Mouse (Mus musculus): ENCODE data around the gene Bmp7.

Gene Bmp7

DNA sequence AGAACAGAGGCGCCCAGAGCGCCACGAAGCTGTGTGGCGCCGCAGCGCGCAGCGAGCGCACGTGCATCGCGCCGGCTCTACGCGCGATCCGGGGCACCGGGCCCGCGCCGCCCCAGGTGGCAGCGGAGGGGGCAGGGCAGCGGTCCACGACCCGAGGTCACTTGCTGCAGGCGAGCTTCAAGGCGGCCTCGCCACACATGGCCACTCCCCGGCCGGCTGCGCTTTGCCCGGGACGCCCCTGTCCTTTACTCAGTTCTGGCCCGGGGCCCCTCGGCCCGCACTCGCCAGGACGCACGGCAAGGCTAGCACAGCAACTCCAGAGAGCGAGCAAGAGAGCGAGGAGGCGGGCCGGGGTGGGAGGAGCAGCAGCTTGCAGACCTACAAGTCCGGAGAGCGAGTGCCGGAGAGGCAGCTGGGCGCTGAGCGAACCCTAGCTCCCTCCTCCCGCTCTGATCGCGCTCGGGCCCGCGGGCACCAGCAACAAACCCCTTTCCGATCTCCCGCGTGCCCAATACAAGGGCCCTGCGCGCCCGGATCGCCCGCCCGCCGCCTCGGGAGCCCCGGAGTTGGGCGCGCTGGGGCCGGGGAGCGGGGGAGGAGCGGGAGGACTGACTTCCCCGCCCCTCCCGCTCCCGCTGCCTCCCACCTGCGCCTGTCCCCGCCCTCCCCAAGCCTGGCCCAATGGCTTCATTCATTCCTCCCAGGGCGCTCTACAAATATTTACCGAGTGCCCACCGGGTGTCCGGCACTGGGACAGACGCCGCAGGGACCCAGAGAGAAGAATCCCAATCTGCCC is at the start of gene Bmp7:
Bmp7 (minus strand) TSS at position 319 of the 796 bp plus-strand sequence.
- Histone ChIP-seq H3K4me3 (replicated peaks; ENCODE audit: low read length) (peak within 1 kb of the TSS; percentile 87), H3K27me3 (ENCODE audit: insufficient read depth, low read length) (peaks cover 94% of the 10 kb centered on the region), H3K36me3 (ENCODE audit: insufficient read depth, low read length) (no peaks in the 10 kb centered on the region), H3K9me3 (ENCODE audit: low read length) (no peaks in the 10 kb centered on the region), H3K4me1 (replicated peaks; ENCODE audit: low read depth, low read length) (peaks cover 54% of the 10 kb centered on the region)
- no peak for TF ChIP-seq NANOG (IDR thresholded peaks at IDR 0.05; ENCODE audit: borderline replicate concordance, low read length)

DNA sequence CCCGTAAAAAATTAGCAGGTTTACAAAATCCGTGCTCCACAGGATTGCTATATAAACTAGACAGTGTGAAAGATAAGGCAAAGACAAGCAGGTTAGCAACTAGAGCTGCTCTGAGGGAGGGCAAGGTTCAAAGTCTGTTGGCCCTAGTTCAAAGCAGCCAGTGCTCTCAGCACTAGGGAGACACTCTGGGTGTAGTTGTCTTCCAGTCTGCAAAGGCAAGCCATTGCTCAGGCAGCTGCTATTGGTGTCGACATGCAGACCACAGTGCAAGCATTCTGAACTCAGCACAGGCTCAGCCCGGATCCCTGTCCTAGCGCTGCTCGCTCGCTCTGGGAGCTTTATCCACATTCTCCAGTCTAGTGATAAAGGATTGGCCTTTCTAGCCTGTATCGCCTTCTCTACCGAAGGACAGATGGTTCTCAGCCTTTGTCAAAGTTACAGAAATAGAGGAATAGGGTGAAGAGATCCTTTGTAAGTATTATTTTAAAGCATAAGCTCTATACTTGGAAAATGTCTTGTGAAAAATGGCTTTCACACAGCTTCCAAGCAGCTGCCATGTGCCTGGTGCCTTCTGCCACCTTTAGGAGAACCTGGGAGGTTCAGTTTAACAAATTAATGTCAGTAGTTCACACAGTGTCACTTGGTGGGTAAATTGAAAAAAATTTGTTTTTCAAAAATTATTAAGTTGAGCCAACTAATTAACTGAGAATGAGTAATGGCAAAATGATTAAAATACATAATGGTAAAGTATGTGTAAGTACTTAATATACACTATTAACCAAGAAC is 42.8 kb upstream of the Bmp7 start:
- peaks cover 5% of the 10 kb centered on the region for H3K9me3 ChIP-seq (ENCODE audit: low read length)
- TF ChIP-seq CTCF (conservative IDR thresholded peaks at IDR 0.05; ENCODE audit: low read length) (no peak), POU5F1 (IDR thresholded peaks at IDR 0.05; ENCODE audit: borderline replicate concordance, low read length) (no peak), NANOG (IDR thresholded peaks at IDR 0.05; ENCODE audit: borderline replicate concordance, low read length) (no peak)

DNA sequence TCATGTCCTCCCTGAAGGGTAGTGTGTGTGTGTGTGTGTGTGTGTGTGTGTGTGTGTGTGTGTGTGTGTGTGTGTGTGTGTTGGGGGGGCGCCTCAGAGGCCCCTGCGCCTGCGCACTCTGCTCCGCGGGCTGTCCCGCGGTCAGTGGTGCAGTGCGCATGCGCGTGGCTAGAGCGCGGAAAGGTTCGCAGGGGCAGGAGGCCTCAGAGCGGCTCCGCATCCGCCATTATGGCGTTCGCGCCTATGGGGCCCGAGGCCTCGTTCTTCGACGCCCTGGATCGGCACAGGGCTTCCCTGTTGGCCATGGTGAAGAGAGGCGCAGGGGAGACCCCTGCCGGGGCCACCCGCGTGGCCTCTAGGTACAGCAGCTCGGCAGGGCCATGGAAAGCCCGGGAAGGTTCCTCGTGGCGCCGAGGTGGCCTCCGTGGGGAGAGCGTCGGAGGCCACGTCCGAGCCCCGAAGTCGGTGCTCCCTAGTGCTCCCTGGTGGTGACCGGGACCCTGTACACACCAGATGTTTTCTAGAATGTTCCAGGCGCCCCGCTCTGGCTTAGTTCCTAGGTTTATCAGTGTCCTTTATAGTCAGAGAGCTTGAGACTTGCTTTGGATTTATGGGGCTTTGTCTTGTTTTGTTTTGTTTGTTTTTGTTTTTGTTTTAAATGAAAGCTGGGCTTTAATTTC is 39.7 kb upstream of the Bmp7 start:
- H3K4me3 ChIP-seq (replicated peaks; ENCODE audit: low read length), result no peak overlapping the region; the same call in 1 of the 2 replicates
- peaks cover 41% of the 10 kb centered on the region for H3K27me3 ChIP-seq (ENCODE audit: insufficient read depth, low read length)
- no peaks in the 10 kb centered on the region for H3K36me3 ChIP-seq (ENCODE audit: insufficient read depth, low read length)
- peaks cover 23% of the 10 kb centered on the region for H3K4me1 ChIP-seq (replicated peaks; ENCODE audit: low read depth, low read length)
- peaks cover 5% of the 10 kb centered on the region for H3K9me3 ChIP-seq (ENCODE audit: low read length)
- TF ChIP-seq NANOG (IDR thresholded peaks at IDR 0.05; ENCODE audit: borderline replicate concordance, low read length) (no peak), CTCF (conservative IDR thresholded peaks at IDR 0.05; ENCODE audit: low read length) (peak; percentile 12), POU5F1 (IDR thresholded peaks at IDR 0.05; ENCODE audit: borderline replicate concordance, low read length) (no peak)

More for the DNA sequence above, 42.8 kb upstream of the Bmp7 start:
- Histone ChIP-seq H3K27me3 (ENCODE audit: insufficient read depth, low read length) (peaks cover 34% of the 10 kb centered on the region), H3K36me3 (ENCODE audit: insufficient read depth, low read length) (no peaks in the 10 kb centered on the region), H3K4me1 (replicated peaks; ENCODE audit: low read depth, low read length) (peaks cover 3% of the 10 kb centered on the region), H3K4me3 (replicated peaks; ENCODE audit: low read length) (no peak overlapping the region)

DNA sequence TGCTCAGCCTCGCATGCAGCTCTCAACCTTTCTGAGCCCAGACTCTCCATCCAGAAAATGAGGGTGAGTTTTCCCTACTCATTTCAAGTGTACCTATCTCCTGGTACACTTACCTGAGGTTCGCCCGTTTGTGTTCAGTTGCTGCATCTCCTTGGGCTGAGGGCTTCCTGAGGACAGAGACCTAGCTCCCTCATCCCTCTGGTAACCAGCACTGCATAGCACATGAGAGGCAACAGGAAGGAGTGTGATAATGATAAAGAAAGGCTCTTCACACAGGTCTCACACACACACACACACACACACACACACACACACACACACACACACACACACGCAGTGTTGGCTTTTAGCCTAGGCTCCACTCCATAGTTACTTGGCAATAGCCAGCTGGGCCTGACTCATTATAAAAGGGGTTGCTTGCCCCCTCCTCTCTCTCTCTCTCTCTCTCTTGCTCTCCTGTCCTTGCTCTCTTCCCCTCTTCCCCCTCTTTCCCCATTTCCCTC is 38.1 kb upstream of the Bmp7 start:
- Histone ChIP-seq H3K4me3 (replicated peaks; ENCODE audit: low read length) (no peak overlapping the region), H3K27me3 (ENCODE audit: insufficient read depth, low read length) (peaks cover 41% of the 10 kb centered on the region), H3K4me1 (replicated peaks; ENCODE audit: low read depth, low read length) (peaks cover 32% of the 10 kb centered on the region), H3K9me3 (ENCODE audit: low read length) (peaks cover 5% of the 10 kb centered on the region), H3K36me3 (ENCODE audit: insufficient read depth, low read length) (no peaks in the 10 kb centered on the region)
- TF ChIP-seq CTCF (conservative IDR thresholded peaks at IDR 0.05; ENCODE audit: low read length) (no peak), POU5F1 (IDR thresholded peaks at IDR 0.05; ENCODE audit: borderline replicate concordance, low read length) (no peak), NANOG (IDR thresholded peaks at IDR 0.05; ENCODE audit: borderline replicate concordance, low read length) (no peak)

DNA sequence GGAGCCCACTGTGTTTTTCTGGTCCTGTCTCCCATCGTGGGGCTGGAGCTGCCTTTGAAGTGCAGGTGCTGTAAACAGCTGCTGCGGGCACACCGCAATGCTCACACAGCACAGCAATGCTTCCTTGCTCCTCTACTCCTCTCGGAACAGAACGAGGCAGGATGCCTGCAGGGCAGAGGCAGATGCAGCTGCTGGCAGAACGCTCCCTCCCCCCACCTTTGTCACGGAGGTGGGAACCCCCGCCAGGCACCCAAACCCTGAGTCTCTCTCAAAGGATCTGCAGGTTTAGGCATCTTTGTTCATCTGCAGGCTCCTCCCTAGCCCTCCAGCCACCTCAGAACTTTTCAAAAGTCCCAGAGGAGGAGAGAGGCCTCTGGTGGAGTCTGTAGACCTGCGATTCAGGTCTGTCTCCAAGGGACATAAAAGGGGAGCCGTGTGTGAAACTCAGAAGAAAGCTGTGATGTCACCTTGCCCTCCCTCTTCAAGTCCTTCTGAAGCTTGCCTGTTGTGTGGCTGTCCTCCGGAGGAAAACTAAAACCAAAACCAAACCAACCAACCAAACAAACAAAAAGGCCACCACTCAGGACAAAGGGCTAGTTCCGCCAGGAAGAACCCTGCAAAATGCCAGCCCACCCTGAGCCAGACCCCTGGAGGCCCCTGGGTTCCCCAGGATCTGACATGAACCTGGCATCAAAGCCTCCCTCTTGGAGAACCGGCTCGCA is 37.4 kb upstream of the Bmp7 start, which contains the start of gene Spo11:
Spo11 (plus strand) TSS at position 292 of the 722 bp plus-strand sequence.
- Histone ChIP-seq H3K27me3 (ENCODE audit: insufficient read depth, low read length) (peaks cover 38% of the 10 kb centered on the region), H3K9me3 (ENCODE audit: low read length) (peaks cover 5% of the 10 kb centered on the region), H3K4me1 (replicated peaks; ENCODE audit: low read depth, low read length) (peaks cover 32% of the 10 kb centered on the region), H3K4me3 (replicated peaks; ENCODE audit: low read length) (peak within 1 kb of the TSS; percentile 56), H3K36me3 (ENCODE audit: insufficient read depth, low read length) (no peaks in the 10 kb centered on the region)
- TF ChIP-seq CTCF (conservative IDR thresholded peaks at IDR 0.05; ENCODE audit: low read length) (no peak), POU5F1 (IDR thresholded peaks at IDR 0.05; ENCODE audit: borderline replicate concordance, low read length) (no peak), NANOG (IDR thresholded peaks at IDR 0.05; ENCODE audit: borderline replicate concordance, low read length) (no peak)

DNA sequence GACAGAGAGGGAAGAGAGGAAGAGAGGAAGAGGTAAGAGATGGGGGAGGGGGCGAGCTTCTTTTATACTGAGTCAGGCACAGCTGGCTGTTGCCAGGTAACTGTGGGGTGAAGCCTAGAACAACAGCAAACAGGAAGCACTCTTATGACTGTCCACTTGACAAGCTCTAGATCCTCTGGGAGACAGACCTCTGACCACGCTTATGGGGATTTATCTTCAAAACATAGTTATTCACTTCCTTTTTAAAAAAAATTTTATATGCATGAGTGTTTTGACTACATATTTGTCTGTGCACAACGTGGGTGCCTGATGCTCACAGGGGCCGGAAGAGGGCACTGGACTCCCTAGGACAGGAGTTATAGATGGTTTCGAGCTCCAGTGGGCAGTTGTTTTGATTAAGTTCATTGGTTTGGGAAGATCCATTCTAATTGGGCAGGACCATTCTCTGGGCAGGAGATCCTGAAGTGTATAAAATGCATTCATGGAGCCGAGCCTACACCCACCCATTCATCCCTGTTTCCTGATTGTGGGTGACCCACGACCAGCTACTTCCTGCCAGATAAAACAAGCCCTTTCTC is 36.6 kb upstream of the Bmp7 start:
- TF ChIP-seq POU5F1 (IDR thresholded peaks at IDR 0.05; ENCODE audit: borderline replicate concordance, low read length) (no peak), NANOG (IDR thresholded peaks at IDR 0.05; ENCODE audit: borderline replicate concordance, low read length) (no peak), CTCF (conservative IDR thresholded peaks at IDR 0.05; ENCODE audit: low read length) (no peak)
- Histone ChIP-seq H3K36me3 (ENCODE audit: insufficient read depth, low read length) (no peaks in the 10 kb centered on the region), H3K27me3 (ENCODE audit: insufficient read depth, low read length) (peaks cover 38% of the 10 kb centered on the region), H3K9me3 (ENCODE audit: low read length) (peaks cover 5% of the 10 kb centered on the region), H3K4me3 (replicated peaks; ENCODE audit: low read length) (peak overlapping the region; percentile 56; the same call in 1 of the 2 replicates), H3K4me1 (replicated peaks; ENCODE audit: low read depth, low read length) (peaks cover 32% of the 10 kb centered on the region)

DNA sequence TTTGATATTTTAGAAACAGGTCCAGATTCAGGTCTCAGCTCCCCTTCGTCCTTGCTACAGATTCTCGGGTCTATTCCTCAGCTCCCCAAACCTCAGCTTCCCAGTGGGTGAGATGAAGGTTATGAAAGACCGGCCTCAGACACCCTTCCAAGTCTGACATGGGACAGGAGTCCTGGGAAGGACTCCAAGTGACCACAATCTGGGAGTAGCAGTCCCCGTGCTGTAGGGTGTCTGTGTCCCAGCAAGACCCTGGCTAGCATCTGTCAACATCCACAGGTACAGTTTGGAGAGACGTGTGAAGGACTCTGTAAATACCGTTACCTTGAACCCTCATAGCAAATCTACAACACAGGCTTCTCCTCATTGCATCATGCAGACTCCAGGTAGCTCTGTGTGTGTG is 35.0 kb upstream of the Bmp7 start:
- H3K36me3 ChIP-seq (ENCODE audit: insufficient read depth, low read length), result no peaks in the 10 kb centered on the region
- TF ChIP-seq NANOG (IDR thresholded peaks at IDR 0.05; ENCODE audit: borderline replicate concordance, low read length) (no peak), CTCF (conservative IDR thresholded peaks at IDR 0.05; ENCODE audit: low read length) (no peak), POU5F1 (IDR thresholded peaks at IDR 0.05; ENCODE audit: borderline replicate concordance, low read length) (no peak)
- H3K4me1 ChIP-seq (replicated peaks; ENCODE audit: low read depth, low read length), result peaks cover 32% of the 10 kb centered on the region
- peaks cover 35% of the 10 kb centered on the region for H3K27me3 ChIP-seq (ENCODE audit: insufficient read depth, low read length)
- no peak overlapping the region for H3K4me3 ChIP-seq (replicated peaks; ENCODE audit: low read length)
- peaks cover 4% of the 10 kb centered on the region for H3K9me3 ChIP-seq (ENCODE audit: low read length)
